Mouse (Mus musculus): ENCODE data around the gene Serpina12. TPM values are rescaled to one million over a fixed set of nuclear protein-coding genes. Genes with fewer than 3 reads are reported as not detected.

Serpina12 gene
- total RNA-seq, 2 experiments from 2014 or later, result not detected

DNA sequence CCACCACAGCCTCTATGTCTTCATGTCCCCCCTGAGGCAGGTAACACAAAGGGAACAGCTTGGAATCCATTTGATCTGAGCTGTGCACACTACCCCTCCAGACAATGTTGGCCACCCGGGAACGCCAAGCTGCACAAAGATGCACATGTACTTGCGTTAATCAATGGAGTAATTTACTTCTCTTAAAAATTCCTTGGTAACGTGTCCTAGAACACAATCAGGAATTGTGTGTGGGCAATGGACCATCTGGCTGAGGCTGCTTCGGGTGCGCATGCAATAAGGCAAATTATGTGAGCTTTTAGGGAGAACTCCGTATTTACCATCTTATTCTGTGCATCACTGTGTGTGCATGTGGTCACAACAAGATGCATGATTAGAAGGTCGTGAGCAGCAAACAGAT is 44.6 kb downstream of the Serpina12 start:
- TF ChIP-seq CTCF (IDR thresholded peaks at IDR 0.05), result no peak
- no peak for DNase-seq
- H3K4me3 ChIP-seq, result no peak overlapping the region
- intact Hi-C loops (cut with DNase I), result no loop called here
- no peak overlapping the region for H3K27ac ChIP-seq

GRCm38 (mm10) chr12:103996513-103996912 is 47.7 kb downstream of the Serpina12 start:
- Histone ChIP-seq H3K27ac (no peak overlapping the region), H3K4me3 (no peak overlapping the region)
- no peak for DNase-seq
- TF ChIP-seq CTCF (IDR thresholded peaks at IDR 0.05), result no peak
- intact Hi-C loops (cut with DNase I), result no loop called here

GRCm38 (mm10) chr12:103995292-103996072 is 48.8 kb downstream of the Serpina12 start:
- DNase-seq, result peak; percentile 60
- Histone ChIP-seq H3K4me3 (no peak overlapping the region), H3K27ac (no peak overlapping the region)
- TF ChIP-seq CTCF (IDR thresholded peaks at IDR 0.05), result peak; percentile 77
- intact Hi-C loops (cut with DNase I), result loop anchor here (1.0 to 2.0 kb wide), 3 partner anchors 35 to 423 kb away; no protein-coding TSS in a partner anchor

GRCm38 (mm10) chr12:103992945-103993344 is 51.3 kb downstream of the Serpina12 start:
- intact Hi-C loops (cut with DNase I), result no loop called here
- H3K27ac ChIP-seq, result no peak overlapping the region
- TF ChIP-seq CTCF (IDR thresholded peaks at IDR 0.05), result no peak
- no peak overlapping the region for H3K4me3 ChIP-seq
- DNase-seq, result no peak

- intact Hi-C loops (cut with DNase I), result no loop called here
- H3K27ac ChIP-seq, result no peak within 1 kb of the TSS
- no peak for TF ChIP-seq CTCF (IDR thresholded peaks at IDR 0.05)
- DNase-seq, result no peak
- no peak within 1 kb of the TSS for H3K4me3 ChIP-seq
Measured at GRCm38 (mm10) chr12:103989857-103990256, 54.4 kb downstream of the Serpina12 start, which contains the start of gene Serpina11. TSS of gene Serpina11 (minus strand) at chr12:103989957.

GRCm38 (mm10) chr12:103989514-103989767 is 54.8 kb downstream of the Serpina12 start:
- DNase-seq, result no peak
- H3K27ac ChIP-seq, result no peak overlapping the region
- TF ChIP-seq CTCF (IDR thresholded peaks at IDR 0.05), result no peak
- H3K4me3 ChIP-seq, result no peak overlapping the region
- intact Hi-C loops (cut with DNase I), result no loop called here

- DNase-seq, result no peak
- intact Hi-C loops (cut with DNase I), result no loop called here
- Histone ChIP-seq H3K4me3 (no peak overlapping the region), H3K27ac (no peak overlapping the region)
- TF ChIP-seq CTCF (IDR thresholded peaks at IDR 0.05), result no peak
Measured at GRCm38 (mm10) chr12:103988754-103989513, 55.3 kb downstream of the Serpina12 start.

GRCm38 (mm10) chr12:103985868-103986267 is 58.4 kb downstream of the Serpina12 start:
- no peak for DNase-seq
- intact Hi-C loops (cut with DNase I), result no loop called here
- TF ChIP-seq CTCF (IDR thresholded peaks at IDR 0.05), result no peak
- Histone ChIP-seq H3K4me3 (no peak overlapping the region), H3K27ac (no peak overlapping the region)

DNA sequence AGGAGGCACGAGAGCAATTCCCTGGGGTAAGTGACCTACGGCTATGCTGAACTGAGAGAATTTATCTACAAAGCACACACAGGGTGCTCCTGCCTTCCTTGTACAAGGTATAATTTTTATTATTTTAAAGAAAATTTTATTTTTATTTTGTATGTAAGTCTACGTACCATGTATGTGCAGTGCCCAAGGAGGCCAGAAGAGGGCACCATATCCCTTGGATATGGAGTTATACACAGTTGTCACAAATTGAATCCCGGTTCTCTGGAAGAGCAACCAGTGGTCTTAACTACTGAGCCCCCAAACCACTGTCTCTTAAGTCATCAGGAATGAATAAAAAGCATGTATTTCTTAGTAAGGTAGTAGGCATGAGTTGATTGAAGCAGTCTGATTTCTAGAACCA is 59.3 kb downstream of the Serpina12 start:
- TF ChIP-seq CTCF (IDR thresholded peaks at IDR 0.05), result peak; percentile 77
- intact Hi-C loops (cut with DNase I), result no loop called here
- Histone ChIP-seq H3K4me3 (no peak overlapping the region), H3K27ac (no peak overlapping the region)
- DNase-seq, result peak; percentile 47

GRCm38 (mm10) chr12:103981646-103982360 is 62.4 kb downstream of the Serpina12 start:
- intact Hi-C loops (cut with DNase I), result no loop called here
- H3K4me3 ChIP-seq, result no peak overlapping the region
- TF ChIP-seq CTCF (IDR thresholded peaks at IDR 0.05), result no peak
- DNase-seq, result no peak
- no peak overlapping the region for H3K27ac ChIP-seq

Other genes starting within 250 kb of the Serpina12 start
- not detected for gene Serpina1b, start 214.1 kb downstream of the Serpina12 start, total RNA-seq (2021)
- gene Serpina1a, start 180.9 kb downstream of the Serpina12 start, total RNA-seq (2021), result not detected
- gene Serpina1c, start 139.6 kb downstream of the Serpina12 start, total RNA-seq (2021), result not detected
- gene Serpina1e, start 85.5 kb downstream of the Serpina12 start, total RNA-seq (2021), result under 1 TPM in 1 of 2 experiments, not detected in 1; 0.17 TPM
- gene Serpina11, start 54.5 kb downstream of the Serpina12 start, total RNA-seq (2021), result not detected
- not detected for gene Serpina9, start 30.7 kb downstream of the Serpina12 start, total RNA-seq (2021)
- not detected for gene Serpina5, start 56.7 kb upstream of the Serpina12 start, total RNA-seq (2021)
- gene Serpina3a, start 68.3 kb upstream of the Serpina12 start, total RNA-seq (2021), result not detected
- gene Serpina3b, start 83.6 kb upstream of the Serpina12 start, total RNA-seq (2021), result not detected
- gene Serpina3c, start 109.4 kb upstream of the Serpina12 start, total RNA-seq (2021), result 1 to 10 TPM; 1.2 to 1.5 TPM
- gene Serpina3f, start 170.1 kb upstream of the Serpina12 start, total RNA-seq (2021), result not detected
- under 1 TPM in 1 of 2 experiments, not detected in 1; 0.28 TPM for gene Serpina3g, start 191.8 kb upstream of the Serpina12 start, total RNA-seq (2021)
- not detected for gene Serpina3i, start 218.7 kb upstream of the Serpina12 start, total RNA-seq (2021)

Measured in gastrocnemius, adult 2 months (tissue).